Mouse (Mus musculus) yolk sac, embryonic 10.5 days (tissue): Measurements from ENCODE around the gene Nectin2.

Experiments used
- DNase-seq: peaks from one replicate; pipeline ENCODE4 v3.0.0-alpha.2; 2017; ENCODE audit warnings: low spot score

Gene Nectin2

DNA sequence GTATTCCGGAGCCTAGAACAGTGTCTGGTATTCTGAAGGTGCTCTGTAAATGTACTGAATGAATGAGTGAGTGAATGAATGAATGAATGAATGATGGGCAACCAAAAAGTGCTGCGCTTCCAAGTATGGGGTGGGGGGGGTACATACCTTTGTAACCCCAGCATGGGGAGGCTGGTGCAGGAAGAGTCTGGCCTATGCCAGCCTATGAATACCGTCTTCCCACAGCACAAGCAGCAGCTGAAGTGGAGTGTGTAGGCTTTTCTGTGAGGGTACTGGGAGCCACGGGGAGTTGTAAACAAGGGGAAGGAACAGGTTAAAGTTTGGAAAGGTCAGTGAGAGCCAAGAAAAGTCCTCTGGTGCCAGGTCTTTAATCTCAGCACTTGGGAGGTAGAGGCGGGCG lies 6.5 kb downstream of the Nectin2 start:
- DNase-seq, result no peak

DNA sequence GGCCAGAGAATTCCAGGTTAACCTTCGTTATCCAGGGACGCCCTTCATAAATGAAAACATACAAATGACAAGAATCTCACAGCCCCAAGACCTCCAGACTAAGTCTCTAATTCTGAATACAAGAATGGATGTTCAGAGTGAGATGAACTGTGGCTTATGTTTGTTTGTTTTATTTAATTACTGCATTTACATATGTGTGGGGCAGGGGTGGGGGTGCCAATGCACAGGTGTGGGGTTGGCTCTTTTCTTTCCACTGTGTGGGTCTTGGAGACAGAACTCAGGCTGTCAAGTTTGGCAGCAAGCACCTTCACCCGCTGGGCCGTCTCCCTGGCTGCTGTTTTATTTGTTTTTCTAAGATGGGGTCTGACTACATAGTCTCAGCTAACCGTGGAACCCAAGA lies 7.8 kb downstream of the Nectin2 start:
- DNase-seq, result no peak

DNA sequence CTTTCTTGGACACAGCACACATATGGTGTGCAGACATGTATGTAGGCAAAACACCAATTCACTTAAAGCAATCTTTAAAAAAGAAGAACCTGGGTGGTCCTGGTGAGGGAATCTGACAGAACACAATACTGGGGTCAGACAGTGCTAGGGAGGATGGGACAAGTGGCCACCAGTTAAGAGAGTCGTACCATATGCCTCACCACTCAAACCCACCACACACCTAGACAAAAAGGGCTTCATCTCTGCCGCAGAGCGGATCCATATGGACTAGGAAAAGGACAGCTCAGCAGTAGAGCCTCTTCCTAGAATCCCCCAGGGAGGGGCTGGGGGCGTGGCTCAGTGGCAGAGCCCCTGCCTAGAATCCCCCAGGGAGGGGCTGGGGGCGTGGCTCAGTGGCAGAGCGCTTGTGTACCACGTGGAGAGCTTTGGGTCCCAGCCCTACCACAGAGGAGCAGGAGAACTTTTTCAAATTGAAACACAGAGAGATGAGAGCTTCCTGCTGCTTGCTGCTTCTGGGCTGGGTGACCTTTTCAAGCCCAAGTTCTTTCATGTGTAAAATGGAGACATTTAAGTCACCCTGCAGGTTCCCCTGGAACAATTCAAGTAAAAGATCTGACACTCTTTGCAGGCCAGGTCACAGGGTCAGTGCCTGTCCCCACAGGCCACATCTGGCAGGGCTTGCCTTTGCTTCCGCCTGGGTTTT lies 8.8 kb downstream of the Nectin2 start:
- DNase-seq, result peak; percentile 79

DNA sequence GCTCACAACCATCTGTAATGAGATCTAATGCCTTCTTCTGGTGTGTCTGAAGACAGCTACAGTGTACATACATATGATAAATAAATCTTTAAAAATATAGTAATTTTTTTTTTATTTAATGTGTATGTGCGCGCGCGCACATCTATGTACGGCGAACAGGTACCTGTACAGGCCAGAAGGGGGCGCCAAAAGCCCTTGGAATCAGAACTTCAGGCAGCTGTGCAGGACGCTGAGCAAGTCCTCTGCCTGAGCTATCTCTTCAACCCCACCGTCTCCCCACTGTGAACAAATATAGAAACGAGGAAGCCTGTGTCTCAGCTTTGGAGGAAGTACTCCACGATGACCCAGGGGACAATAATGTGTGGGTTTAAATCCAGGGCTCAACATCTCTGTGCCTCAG lies 10.0 kb downstream of the Nectin2 start:
- no peak for DNase-seq

DNA sequence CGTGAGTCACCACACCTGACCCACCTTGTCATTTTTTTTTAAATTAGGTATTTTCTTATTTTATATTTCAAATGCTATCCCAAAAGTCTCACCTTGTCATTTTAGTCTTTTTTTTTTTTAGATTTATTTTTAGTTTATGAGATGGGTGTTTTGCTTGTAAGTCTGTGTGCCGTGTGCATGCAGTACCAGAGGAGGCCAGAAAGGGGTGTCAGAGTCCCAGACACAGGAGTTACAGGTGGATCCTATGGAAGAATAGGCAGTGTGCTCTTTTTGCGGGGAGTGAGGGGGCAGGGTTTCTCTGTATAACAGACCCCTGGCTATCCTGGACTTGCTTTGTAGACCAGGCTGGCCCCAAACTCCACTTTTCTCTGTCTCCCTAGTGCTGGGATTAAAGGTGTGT lies 11.5 kb downstream of the Nectin2 start:
- DNase-seq, result no peak

DNA sequence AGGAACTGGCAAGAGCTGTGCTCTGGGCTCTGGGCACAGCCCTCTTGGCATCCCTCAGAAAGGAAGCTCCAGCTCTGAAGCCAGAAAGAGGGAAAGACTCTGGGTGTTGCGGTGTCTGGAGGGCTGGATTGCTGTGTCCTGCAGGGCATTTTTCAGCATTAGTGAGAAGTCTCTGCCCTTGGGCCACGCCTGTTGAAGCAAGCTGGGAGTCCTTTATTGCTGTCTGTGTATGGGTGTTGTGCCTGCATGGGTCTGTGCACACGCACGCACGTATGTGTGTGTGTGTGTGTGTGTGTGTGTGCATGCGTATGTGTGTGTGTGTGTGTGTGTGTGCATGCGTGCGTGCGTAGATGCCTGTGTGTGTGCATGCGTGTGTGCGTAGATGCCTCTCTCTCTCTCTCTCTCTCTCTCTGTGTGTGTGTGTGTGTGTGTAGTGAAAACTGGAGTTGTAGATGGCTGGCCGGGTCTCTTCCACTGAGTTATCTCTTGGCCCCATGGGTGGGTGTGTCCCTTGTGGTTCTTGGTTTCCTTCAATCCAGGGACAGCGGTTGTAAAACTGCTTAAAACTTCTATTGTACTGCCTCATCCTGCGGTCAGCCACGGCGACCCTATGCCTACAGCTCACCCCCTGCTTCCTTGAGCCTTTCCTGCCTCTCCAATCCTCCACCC lies 13.8 kb downstream of the Nectin2 start:
- no peak for DNase-seq

DNA sequence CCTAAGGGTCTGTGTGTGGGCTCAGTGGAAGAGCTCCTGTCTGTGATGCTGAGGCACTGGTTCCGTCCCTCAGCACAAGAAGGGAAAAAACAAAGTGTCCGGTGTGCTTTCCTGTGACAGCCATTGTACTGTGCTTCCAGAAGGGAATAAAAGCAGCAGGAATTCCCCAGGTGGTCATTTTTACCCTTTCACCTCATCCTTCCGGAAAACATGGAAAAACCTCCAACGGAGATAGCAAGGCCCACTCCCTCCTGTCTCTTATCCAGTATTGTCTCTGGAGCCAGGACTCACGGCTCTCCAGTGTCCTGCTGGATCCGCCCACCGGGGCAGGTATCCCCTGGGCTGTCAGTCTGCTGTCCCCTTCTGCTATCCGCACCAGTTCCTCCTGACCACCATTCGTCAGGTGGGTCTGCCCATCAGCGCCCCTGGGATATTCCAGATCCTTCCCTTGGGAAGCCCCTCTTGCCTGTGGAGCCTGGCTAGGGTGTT lies 16.1 kb downstream of the Nectin2 start:
- DNase-seq, result no peak

DNA sequence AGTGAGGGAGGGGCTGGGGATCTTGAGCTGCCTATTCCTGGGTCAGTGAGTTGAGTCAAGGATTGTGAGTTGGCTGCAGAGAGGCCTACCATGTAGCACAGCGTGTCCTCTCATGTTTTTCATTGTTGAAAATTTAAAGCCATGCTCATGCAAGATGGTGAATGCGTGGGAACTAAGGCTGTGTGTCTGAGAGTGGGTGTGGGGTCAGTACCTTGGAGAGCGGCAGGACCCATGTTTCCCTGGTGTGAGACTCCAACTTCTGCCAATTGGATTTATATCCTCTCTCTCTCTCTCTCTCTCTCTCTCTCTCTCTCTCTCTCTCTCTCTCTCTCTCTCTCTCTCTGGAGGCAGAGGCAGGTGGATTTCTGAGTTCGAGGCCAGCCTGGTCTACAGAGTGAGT lies 23.7 kb downstream of the Nectin2 start:
- DNase-seq, result no peak

DNA sequence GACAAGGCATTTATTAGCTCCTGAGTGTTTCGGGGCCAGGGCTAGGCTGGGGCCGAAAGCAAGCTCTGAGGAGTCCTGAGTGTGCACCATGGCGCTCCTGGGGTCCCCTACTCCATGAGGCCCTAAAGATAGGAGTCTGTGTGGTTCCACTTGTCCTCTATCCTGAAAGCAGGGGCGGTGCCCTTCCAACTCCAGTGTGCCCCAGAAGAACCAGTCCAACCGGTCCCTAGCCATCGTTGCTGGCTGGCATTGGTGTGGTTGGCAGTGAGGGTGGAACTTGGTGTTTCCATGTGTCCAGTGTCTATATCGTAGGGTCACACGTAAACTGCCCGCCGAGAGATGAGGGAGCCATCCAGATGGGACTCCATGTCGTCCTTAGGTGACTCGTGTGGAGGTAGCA lies 26.1 kb downstream of the Nectin2 start:
- DNase-seq, result no peak

DNA sequence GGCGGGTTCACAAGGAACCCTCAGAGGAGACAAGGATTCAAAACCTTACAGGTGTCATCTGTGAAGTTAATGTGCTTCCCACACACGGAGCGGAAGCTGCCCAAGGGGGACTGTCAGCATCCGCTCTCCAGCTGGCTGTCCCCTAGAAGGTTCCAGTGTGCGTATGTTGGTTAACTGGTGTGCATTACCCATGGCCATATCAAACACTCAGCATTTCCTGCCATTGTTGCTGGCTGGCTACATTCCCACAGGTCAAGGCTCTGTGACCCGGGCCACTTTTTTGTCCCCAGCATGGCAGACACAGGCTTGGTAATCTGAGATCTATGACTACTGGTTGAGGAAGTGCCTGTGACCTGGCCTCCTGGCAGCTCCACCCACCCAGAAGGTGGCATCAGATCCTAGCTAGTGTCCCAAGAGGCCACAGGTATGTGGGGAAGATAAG lies 27.5 kb downstream of the Nectin2 start:
- no peak for DNase-seq

DNA sequence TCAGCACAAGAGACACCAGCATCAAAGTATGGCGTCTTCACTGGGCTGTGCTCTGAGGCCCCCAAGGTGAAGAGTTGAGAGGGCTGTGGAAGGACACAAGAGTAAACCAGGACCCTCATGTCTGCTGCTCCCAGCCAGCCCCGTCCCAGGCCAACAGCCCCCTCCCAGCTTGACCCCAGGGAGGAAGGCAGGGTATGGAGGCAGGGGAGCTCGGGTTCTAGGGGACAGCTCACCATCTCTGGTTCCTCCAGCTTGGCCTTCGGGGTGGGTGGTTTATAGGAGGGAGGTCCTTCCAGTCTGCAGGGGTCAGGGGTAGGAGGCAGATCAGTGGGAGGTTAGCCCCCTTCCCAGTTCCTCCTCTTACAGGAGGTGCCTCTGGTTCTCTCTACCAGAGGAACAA lies 31.1 kb downstream of the Nectin2 start:
- no peak for DNase-seq

DNA sequence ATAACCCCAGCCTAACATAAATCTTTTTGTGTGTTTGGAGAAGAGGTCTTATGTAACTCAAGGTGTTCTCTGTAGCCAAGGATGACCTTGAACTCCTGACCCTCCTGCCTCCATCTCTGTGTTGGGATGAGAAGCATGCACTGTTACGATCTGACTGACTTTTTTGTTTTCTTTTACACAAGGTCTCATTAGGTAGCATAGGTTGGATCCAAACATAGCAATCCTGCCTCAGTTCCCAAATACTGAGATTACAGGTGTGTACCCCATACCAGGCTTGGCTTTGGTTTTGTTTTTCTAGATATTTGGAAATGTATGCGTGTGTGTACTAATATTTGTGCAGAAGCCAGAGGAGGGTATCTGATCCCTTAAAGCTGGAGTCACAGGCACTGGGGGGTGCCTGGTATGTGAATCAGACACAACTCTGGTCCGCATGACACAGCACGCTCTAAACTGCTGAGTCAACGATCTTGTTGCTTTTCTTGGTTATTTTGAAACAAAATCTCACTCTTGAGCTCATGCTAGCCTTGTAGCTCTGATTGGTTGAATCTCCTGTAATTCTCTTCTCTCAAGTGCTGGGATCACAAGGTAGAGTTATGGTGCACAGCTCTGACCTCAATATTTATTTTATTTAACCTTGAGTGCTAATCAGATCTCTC lies 31.9 kb downstream of the Nectin2 start:
- DNase-seq, result no peak

DNA sequence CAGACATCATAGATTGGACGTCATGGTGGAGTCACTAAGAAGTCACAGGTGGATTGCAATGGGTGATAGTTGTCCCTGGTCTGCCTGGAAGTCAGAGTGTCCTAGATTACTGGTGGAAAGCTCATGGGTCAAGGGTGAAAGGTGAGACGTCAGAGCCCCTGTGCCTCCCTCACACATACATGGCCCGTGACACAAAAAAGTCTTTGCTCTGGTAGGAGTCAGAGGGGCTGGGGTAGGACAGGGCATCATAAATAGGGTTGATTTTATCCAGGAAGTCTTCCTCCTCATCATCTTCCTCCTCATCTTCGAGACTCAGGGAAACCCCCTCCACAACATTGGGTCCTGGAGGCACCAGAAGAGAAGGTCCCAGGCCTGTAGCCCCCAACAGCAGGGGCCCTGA lies 32.9 kb downstream of the Nectin2 start:
- DNase-seq, result no peak

DNA sequence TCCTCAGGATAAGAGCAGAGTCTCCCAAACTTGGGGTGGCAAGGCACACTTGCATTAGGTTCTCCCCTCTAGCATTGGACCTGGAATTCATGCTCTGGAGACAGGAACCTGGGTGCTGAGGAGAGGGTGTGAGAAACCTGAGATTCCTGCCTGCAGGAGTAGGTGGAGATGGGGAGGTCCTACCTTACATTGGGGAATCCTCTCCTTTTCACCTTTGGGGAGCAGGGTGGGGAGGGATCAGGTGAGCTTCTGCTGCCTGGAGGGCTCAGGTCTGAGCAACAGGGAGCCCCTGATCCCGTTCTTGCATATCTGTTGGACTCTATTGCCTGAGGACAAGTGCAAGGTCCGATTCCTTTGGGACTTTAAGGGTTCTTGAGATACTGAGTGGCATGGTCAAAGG lies 33.5 kb downstream of the Nectin2 start:
- DNase-seq, result no peak

DNA sequence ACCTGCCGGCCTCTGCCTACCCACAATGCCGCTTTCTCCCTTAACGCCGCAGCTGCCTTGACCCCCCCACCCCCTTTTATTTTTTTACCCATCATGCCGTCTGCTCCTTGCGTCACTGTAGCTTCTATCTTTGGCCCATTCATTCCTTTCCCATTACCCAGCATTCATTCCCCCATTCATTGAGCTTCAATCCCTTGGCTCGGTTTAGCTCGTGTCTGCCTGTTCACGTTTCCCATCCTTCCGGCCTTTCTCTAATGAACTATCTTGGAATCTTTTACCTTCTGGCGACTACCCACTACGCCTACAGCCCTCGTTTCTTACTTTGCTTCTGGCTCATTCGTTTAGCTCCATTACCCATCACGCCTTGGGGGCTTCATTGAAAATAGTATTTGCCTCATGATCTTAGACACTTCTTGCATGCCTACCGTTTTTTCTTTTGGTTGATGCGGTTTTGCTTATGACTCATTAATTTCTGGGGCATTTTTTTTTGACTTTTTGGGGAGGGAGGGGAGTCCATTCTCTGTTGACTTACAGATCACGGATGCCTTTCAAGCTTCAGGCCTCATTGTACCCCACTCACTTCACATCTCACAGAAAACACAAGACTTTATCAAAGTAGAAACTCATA lies 34.1 kb downstream of the Nectin2 start:
- DNase-seq, result no peak

DNA sequence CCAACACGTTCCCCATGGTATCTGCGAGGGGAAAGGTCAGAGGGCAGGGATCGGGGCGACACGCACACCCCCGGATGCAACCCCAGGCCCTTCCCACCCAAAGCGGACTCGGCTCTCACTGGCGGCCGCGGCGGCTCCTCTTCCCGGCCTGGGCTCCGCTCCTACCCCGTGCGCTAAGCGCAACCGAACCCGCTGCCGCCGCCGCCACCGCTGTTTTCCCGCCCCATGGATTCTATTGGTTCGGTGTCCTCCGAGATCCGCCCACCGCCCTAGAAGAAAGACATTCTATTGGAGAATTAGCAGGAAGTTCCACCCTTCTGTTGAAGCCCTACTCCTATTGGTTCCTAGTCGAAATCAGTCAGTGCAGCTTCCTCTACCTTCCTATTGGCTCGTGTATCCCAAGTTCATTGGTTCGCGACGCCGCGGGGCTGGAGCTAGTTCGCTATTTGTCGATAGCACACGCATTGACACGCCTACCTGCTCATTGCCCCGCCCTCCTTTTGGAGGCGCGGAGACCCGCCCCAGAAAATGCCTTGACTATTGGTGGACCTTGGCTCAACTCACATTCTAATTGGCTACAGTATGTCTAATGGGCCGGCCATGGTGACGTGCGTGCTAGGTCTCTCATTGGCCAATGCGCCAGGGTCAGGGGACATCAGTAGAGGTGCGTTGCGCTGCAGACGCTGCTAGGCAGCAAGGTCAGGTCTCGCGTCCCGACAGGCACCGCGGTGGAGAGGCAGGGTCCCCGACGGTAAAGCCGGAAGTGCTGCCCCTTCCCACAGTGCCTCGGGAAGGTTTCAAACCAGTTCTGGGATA lies 34.8 kb downstream of the Nectin2 start, which contains the start of gene Tomm40:
Gene Tomm40, minus strand, starts transcription at position 200 of the 816 bp plus-strand sequence.
- DNase-seq, result peak; percentile 100

DNA sequence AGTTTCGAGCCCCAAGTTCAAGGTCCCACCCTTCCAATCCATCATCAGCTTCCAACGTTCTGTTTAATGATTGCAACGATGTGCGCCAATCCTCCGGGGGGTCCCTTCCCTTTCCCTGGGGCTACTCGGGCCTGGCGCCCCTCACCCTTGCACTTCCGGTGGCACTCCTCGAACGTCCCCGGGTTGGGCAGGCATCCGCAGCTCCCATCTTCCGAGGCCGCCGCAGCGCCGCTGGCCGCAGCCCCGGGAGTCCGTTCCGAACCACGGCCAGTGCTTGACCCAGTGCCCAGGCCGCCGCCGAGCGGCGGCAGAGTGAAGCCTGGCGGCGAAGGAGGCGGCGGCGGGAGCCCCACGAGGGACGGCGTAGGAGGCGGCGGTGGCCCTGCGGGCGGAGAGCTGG lies 35.4 kb downstream of the Nectin2 start:
- no peak for DNase-seq

DNA sequence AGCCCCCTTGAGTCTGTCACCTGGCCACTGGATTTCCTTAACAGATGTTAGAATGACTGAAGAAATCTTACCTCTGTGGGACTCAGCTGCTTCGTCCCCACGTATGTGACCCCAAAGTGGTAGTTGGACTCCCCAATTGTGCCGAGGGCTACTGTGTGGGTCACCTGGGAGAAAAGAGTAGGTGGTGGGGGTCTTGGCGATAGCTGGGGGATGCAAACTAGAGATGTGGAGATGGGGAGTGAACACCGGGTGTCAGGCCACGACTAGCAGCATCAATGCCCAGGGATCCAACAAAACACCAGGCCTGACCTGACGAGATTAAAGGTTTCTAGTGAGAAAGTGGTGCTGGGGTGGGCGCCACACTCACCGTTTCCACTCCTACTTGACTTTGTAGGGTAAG lies 36.7 kb downstream of the Nectin2 start:
- no peak for DNase-seq

DNA sequence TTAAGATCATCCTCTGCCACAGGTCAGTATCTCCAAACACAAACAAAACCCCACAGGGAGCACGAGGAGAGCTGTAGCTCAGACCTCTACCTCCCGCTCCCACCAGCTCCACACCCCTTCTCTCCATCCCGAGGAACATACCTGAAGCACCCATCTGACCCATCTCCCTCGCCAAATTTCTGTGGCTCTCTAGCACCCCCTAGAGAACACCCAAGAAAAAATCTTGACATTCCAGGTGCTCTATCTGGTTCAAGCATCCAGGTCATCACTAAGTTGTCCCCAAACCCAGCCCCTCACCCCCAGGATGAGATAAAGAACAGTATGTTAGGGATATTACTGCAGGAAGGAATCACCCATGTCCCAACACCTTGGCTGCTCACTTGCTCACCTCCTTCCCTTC lies 37.1 kb downstream of the Nectin2 start:
- DNase-seq, result no peak

DNA sequence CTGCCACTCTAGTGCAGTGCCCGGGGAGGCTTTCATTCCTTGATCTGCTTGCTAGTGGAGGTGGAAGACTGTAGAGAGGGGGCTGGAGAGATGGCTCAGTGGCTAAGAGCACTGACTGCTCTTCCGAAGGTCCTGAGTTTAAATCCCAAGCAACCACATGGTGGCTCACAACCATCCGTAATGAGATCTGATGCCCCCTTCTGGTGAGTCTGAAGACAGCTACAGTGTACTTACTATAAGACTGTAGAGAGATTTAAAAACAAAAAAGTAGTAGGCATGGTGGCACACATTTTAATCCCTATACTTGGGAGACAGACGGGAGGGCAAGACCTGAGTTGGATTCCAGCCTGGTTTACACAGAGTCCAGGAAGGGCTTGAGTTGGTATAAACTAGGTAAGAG lies 37.9 kb downstream of the Nectin2 start:
- no peak for DNase-seq

DNA sequence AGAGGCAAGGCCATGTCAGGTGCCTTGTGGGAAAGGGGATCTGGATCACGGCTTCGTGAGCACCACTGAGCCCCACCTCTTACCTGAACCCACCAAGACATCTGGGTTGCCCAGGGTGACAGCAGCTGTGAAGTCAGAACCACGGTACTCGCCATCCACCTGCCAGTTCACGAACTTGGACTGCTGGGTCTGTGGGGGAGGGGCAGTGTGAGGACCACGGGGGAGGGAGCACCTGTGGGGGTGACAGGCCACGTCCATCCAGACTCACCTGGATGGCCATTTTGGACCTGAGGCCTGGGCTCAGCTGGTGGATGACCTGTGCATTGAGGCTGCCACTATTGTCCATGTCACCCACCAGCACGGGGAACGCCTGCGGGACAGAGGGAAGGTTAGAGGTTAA lies 39.6 kb downstream of the Nectin2 start:
- no peak for DNase-seq

DNA sequence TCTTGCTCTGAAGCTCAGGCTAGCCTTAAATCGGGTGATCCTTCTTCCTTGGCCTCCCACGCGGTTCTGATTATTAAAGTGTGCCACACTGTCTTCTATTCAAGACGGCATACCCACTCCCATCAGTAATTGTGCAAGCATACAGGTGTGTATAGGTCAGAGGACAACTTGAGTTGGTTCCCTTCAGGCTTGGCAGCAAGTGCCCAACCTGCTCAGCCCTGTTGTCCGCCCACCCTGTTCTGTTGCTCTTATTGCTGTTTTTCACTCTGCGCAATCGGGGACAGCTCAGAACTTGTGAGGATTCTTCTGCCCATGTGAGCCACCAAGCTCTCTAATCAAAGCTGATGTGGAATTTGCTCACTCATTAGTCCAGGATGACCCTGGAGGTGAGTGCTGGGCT lies 45.0 kb downstream of the Nectin2 start:
- DNase-seq, result no peak
